Mouse (Mus musculus) bone marrow macrophage, adult 2 months (primary cell): ENCODE measurements around the gene Smad6. TPM values are rescaled to one million over a fixed set of nuclear protein-coding genes. Genes with fewer than 3 reads are reported as not detected.

Experiments used
- H3K27ac ChIP-seq: 2 replicates; pipeline ENCODE4 v1.5.1; 2012; ENCODE audit warnings: low read depth, low read length; ENCODE audit not compliant: insufficient read depth
- H3K4me1 ChIP-seq: 2 replicates; pipeline ENCODE4 v1.6.1; 2012; ENCODE audit warnings: low read length; ENCODE audit not compliant: control insufficient read depth, insufficient read depth
- H3K4me3 ChIP-seq: 2 replicates; pipeline ENCODE4 v1.5.1; 2012; ENCODE audit warnings: mild to moderate bottlenecking, low read length, moderate library complexity; ENCODE audit not compliant: insufficient read depth
- CTCF ChIP-seq: IDR thresholded peaks from 2 replicates; pipeline ENCODE4 v1.5.1; 2012; ENCODE audit warnings: low read depth, mild to moderate bottlenecking, low read length, moderate library complexity
- POLR2A ChIP-seq: IDR thresholded peaks from 2 replicates; pipeline ENCODE4 v1.6.1; 2012; ENCODE audit warnings: mild to moderate bottlenecking, low read depth, low read length, borderline replicate concordance
- polyA plus RNA-seq: library from polyadenylated mRNA; stranded (reverse); fragments of >200 nt; gene quantifications from 2 replicates; pipeline ENCODE4 v1.2.4, GENCODE M21; 2012; ENCODE audit not compliant: missing spikeins, insufficient read depth, insufficient read length

Smad6 gene
- polyA plus RNA-seq, 1 experiment: 0.62 TPM

- Histone ChIP-seq H3K4me1 (peaks cover 24% of the 10 kb centered on the region), H3K4me3 (no peak overlapping the region), H3K27ac (no peak overlapping the region)
- TF ChIP-seq CTCF: no peak; the same call in 1 of the 2 replicates
- TF ChIP-seq POLR2A: no peak
These were observed 32.6 kb downstream of the Smad6 start for GRCm38 (mm10) chr9:63989214-63989613.

GRCm38 (mm10) chr9:63985125-63985524, 36.7 kb downstream of the Smad6 start:
- Histone ChIP-seq H3K4me3 (no peak overlapping the region), H3K27ac (no peak overlapping the region), H3K4me1 (peaks cover 26% of the 10 kb centered on the region)
- TF ChIP-seq POLR2A: no peak

GRCm38 (mm10) chr9:63982937-63983632, 38.8 kb downstream of the Smad6 start:
- Histone ChIP-seq H3K4me3 (no peak overlapping the region), H3K27ac (no peak overlapping the region), H3K4me1 (peaks cover 11% of the 10 kb centered on the region)
- TF ChIP-seq POLR2A (no peak), CTCF (peak; percentile 57)

- TF ChIP-seq CTCF (no peak), POLR2A (no peak)
- Histone ChIP-seq H3K27ac (no peak overlapping the region), H3K4me1 (peaks cover 11% of the 10 kb centered on the region), H3K4me3 (no peak overlapping the region)
These were observed 39.9 kb downstream of the Smad6 start for GRCm38 (mm10) chr9:63981912-63982311.

- Histone ChIP-seq H3K27ac (no peak overlapping the region), H3K4me1 (peaks cover 11% of the 10 kb centered on the region), H3K4me3 (no peak overlapping the region)
- TF ChIP-seq CTCF: no peak
- no peak for TF ChIP-seq POLR2A
These were observed 40.5 kb downstream of the Smad6 start for GRCm38 (mm10) chr9:63981371-63981770.

- H3K27ac ChIP-seq: no peak overlapping the region
These were observed 41.4 kb downstream of the Smad6 start for GRCm38 (mm10) chr9:63980179-63981086.

GRCm38 (mm10) chr9:63979275-63979674, 42.6 kb downstream of the Smad6 start:
- Histone ChIP-seq H3K4me3 (no peak overlapping the region), H3K27ac (no peak overlapping the region), H3K4me1 (peaks cover 8% of the 10 kb centered on the region)
- no peak for TF ChIP-seq CTCF
- TF ChIP-seq POLR2A: no peak

More at GRCm38 (mm10) chr9:63980179-63981086, 41.4 kb downstream of the Smad6 start:
- peaks cover 10% of the 10 kb centered on the region for H3K4me1 ChIP-seq
- no peak overlapping the region for H3K4me3 ChIP-seq
- TF ChIP-seq POLR2A (no peak), CTCF (no peak)

- H3K27ac ChIP-seq: no peak overlapping the region
- peaks cover 6% of the 10 kb centered on the region for H3K4me1 ChIP-seq
- no peak overlapping the region for H3K4me3 ChIP-seq
- no peak for TF ChIP-seq CTCF
- no peak for TF ChIP-seq POLR2A
These were observed 43.2 kb downstream of the Smad6 start for GRCm38 (mm10) chr9:63978682-63979081.

- TF ChIP-seq POLR2A: no peak
- no peak for TF ChIP-seq CTCF
- peaks cover 5% of the 10 kb centered on the region for H3K4me1 ChIP-seq
- no peak overlapping the region for H3K4me3 ChIP-seq
- no peak overlapping the region for H3K27ac ChIP-seq
These were observed 45.9 kb downstream of the Smad6 start for GRCm38 (mm10) chr9:63975996-63976395.

GRCm38 (mm10) chr9:63974258-63975023, 47.4 kb downstream of the Smad6 start:
- TF ChIP-seq POLR2A (no peak), CTCF (no peak)
- peaks cover 5% of the 10 kb centered on the region for H3K4me1 ChIP-seq
- H3K27ac ChIP-seq: no peak overlapping the region
- no peak overlapping the region for H3K4me3 ChIP-seq
